Mouse (Mus musculus) bone marrow macrophage, adult 2 months (primary cell): ENCODE data around the gene Gm30191.

Source experiments
- CTCF ChIP-seq: IDR thresholded peaks from 2 replicates; pipeline ENCODE4 v1.5.1; 2012; ENCODE audit warnings: low read depth, mild to moderate bottlenecking, low read length, moderate library complexity
- POLR2A ChIP-seq: IDR thresholded peaks from 2 replicates; pipeline ENCODE4 v1.6.1; 2012; ENCODE audit warnings: mild to moderate bottlenecking, low read depth, low read length, borderline replicate concordance

DNA sequence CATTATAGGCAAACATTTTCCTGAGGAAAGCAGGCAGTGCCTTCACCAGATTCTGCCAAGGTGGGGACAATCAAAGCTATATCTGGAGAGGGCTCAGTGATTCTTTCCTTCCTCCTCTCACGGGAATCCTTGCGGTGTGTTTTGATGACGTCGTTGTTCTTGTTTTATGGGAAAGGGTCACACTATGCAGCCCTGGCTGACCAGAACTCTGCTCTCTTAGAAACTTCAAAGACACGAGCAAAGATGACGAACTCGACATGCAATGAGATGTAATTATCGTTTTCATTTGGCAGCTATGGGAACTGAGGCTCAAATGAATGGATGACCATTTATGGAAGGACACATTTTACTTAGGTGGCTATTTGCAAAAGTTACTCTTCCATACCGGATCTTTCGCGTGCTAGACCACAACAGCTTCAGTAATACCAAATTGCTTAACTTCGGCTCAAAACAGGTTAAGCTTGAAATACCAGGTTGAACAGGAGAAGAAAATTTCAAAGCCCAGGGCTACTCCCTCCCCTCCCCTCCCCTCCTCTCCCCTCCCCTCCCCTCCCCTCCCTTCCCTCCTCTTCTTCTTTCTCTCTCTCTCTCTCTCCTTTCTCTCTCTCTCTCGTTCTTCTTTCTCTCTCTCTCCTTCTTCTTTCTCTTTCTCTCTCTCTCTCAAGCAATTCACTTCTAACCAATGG lies 26.1 kb downstream of the Gm30191 start:
- TF ChIP-seq CTCF (no peak), POLR2A (no peak)
